Mouse (Mus musculus) lung, embryonic 16.5 days (tissue): Measurements from ENCODE around the gene E2f2. TPM values are rescaled to one million over a fixed set of nuclear protein-coding genes. Genes with fewer than 3 reads are reported as not detected.
A peak's percentile ranks its signal among the peaks of the same experiment; 100 is the strongest.

Experiments used
- ATAC-seq: fragments of 200-750 bp; cut with Nextera tagmentation; 2 replicates; pipeline ENCODE4 v1.8.0; 2017; ENCODE audit warnings: low read depth, mild to moderate bottlenecking, moderate library complexity
- H3K27ac ChIP-seq: fragments of 300-500 bp; sonication (generic); 2 replicates; pipeline ENCODE4 v1.5.1; 2014; ENCODE audit warnings: mild to moderate bottlenecking, control low read depth, low read length
- H3K27me3 ChIP-seq: fragments of 300-500 bp; sonication (generic); 2 replicates; pipeline ENCODE4 v1.6.1; 2014; ENCODE audit warnings: low read depth, low read length, mixed read lengths; ENCODE audit not compliant: control insufficient read depth, insufficient read depth
- H3K36me3 ChIP-seq: fragments of 300-500 bp; sonication (generic); 2 replicates; pipeline ENCODE4 v1.6.1; 2014; ENCODE audit warnings: low read length; ENCODE audit not compliant: control insufficient read depth, insufficient read depth
- H3K4me1 ChIP-seq: fragments of 300-500 bp; sonication (generic); replicated peaks from 2 replicates; pipeline ENCODE4 v1.6.1; 2014; ENCODE audit warnings: low read length, mixed read lengths; ENCODE audit not compliant: control insufficient read depth, insufficient read depth
- H3K4me2 ChIP-seq: fragments of 300-500 bp; sonication (generic); 2 replicates; pipeline ENCODE4 v1.6.1; 2014; ENCODE audit warnings: low read depth, low read length, control low read depth
- H3K4me3 ChIP-seq: fragments of 300-500 bp; sonication (generic); 2 replicates; pipeline ENCODE4 v1.5.1; 2014; ENCODE audit warnings: mild to moderate bottlenecking, low read length, control low read depth
- H3K9ac ChIP-seq: fragments of 300-500 bp; sonication (generic); 2 replicates; pipeline ENCODE4 v1.6.1; 2014; ENCODE audit warnings: low read length, control low read depth
- H3K9me3 ChIP-seq: fragments of 300-500 bp; sonication (generic); 2 replicates; pipeline ENCODE4 v1.6.1; 2016; ENCODE audit warnings: low read length; ENCODE audit not compliant: control insufficient read depth
- WGBS: fragments of 180-500 bp; shearing (Covaris S2); extraction: QIAGEN DNeasy Blood & Tissue Kit; methylation state at CpG from one replicate; pipeline ENCODE4 v1.1.7; 2014; 5-methylcytosine and 5-hydroxymethylcytosine counted together
- polyA plus RNA-seq: library from polyadenylated mRNA; unstranded; fragments of >200 nt; fragmentation: Nextera tagmentation; extraction: Ambion mirVana; gene quantifications from 2 replicates; pipeline ENCODE4 v1.2.1, GENCODE M21; 2015

The E2f2 gene
- polyA plus RNA-seq, 1 experiment from 2014 or later: 18.4 TPM

GRCm38 (mm10) chr4:136144126-136144926 lies 27.9 kb upstream of the E2f2 start:
- Histone ChIP-seq H3K4me3 (peak overlapping the region; percentile 72), H3K4me2 (peak overlapping the region; percentile 67), H3K27me3 (no peaks in the 10 kb centered on the region), H3K36me3 (no peaks in the 10 kb centered on the region), H3K9ac (peak overlapping the region; percentile 94), H3K4me1 (peaks cover 65% of the 10 kb centered on the region), H3K27ac (peak overlapping the region; percentile 100), H3K9me3 (no peaks in the 10 kb centered on the region)
- ATAC-seq: peak; percentile 5; the same call in 1 of the 2 replicates
- under 1% methylated on average over 49 of the region's 50 CpGs for WGBS

- H3K4me2 ChIP-seq: peak overlapping the region; percentile 67
- H3K9ac ChIP-seq: peak overlapping the region; percentile 94
- no peaks in the 10 kb centered on the region for H3K36me3 ChIP-seq
- ATAC-seq: no peak
- H3K27me3 ChIP-seq: no peaks in the 10 kb centered on the region
- peak overlapping the region; percentile 100 for H3K27ac ChIP-seq
- peak overlapping the region; percentile 72 for H3K4me3 ChIP-seq
- no peaks in the 10 kb centered on the region for H3K9me3 ChIP-seq
- 0% methylated on average over 11 of the region's 11 CpGs for WGBS
- H3K4me1 ChIP-seq: peaks cover 59% of the 10 kb centered on the region
Observed at GRCm38 (mm10) chr4:136144927-136145292, 27.3 kb upstream of the E2f2 start.

- WGBS: 5% methylated on average over 11 of the region's 11 CpGs
Observed at GRCm38 (mm10) chr4:136145362-136145885, 26.8 kb upstream of the E2f2 start.

GRCm38 (mm10) chr4:136145991-136146711 lies 26.0 kb upstream of the E2f2 start:
- WGBS: 20% methylated on average over 7 of the region's 7 CpGs
- no peak for ATAC-seq
- peak overlapping the region; percentile 94 for H3K9ac ChIP-seq
- peak overlapping the region; percentile 67 for H3K4me2 ChIP-seq
- H3K36me3 ChIP-seq: no peaks in the 10 kb centered on the region
- H3K27ac ChIP-seq: peak overlapping the region; percentile 100
- peaks cover 56% of the 10 kb centered on the region for H3K4me1 ChIP-seq
- H3K9me3 ChIP-seq: no peaks in the 10 kb centered on the region
- peak overlapping the region; percentile 72 for H3K4me3 ChIP-seq
- no peaks in the 10 kb centered on the region for H3K27me3 ChIP-seq

More at GRCm38 (mm10) chr4:136145362-136145885, 26.8 kb upstream of the E2f2 start:
- H3K36me3 ChIP-seq: no peaks in the 10 kb centered on the region
- H3K4me2 ChIP-seq: peak overlapping the region; percentile 67
- peak overlapping the region; percentile 94 for H3K9ac ChIP-seq
- H3K4me3 ChIP-seq: peak overlapping the region; percentile 72
- peak overlapping the region; percentile 100 for H3K27ac ChIP-seq
- H3K27me3 ChIP-seq: no peaks in the 10 kb centered on the region
- H3K9me3 ChIP-seq: no peaks in the 10 kb centered on the region
- H3K4me1 ChIP-seq: peaks cover 59% of the 10 kb centered on the region
- ATAC-seq: no peak

GRCm38 (mm10) chr4:136146712-136147154 lies 25.5 kb upstream of the E2f2 start:
- no peak for ATAC-seq
- WGBS: 20% methylated on average over 6 of the region's 6 CpGs
- no peaks in the 10 kb centered on the region for H3K9me3 ChIP-seq
- peak overlapping the region; percentile 72 for H3K4me3 ChIP-seq
- H3K36me3 ChIP-seq: no peaks in the 10 kb centered on the region
- no peaks in the 10 kb centered on the region for H3K27me3 ChIP-seq
- peak overlapping the region; percentile 100 for H3K27ac ChIP-seq
- H3K4me1 ChIP-seq: peaks cover 50% of the 10 kb centered on the region
- H3K9ac ChIP-seq: peak overlapping the region; percentile 94
- H3K4me2 ChIP-seq: peak overlapping the region; percentile 67

- Histone ChIP-seq H3K9me3 (no peaks in the 10 kb centered on the region), H3K36me3 (no peaks in the 10 kb centered on the region), H3K27me3 (no peaks in the 10 kb centered on the region), H3K4me1 (peaks cover 44% of the 10 kb centered on the region), H3K27ac (peak overlapping the region; percentile 100), H3K9ac (peak overlapping the region; percentile 94), H3K4me2 (peak overlapping the region; percentile 67), H3K4me3 (peak overlapping the region; percentile 41)
- WGBS: under 1% methylated on average over 35 of the region's 48 CpGs
- peak; percentile 76 for ATAC-seq
Observed at GRCm38 (mm10) chr4:136147436-136148135, 24.6 kb upstream of the E2f2 start.

- Histone ChIP-seq H3K4me3 (peak overlapping the region; percentile 23), H3K36me3 (no peaks in the 10 kb centered on the region), H3K27ac (peak overlapping the region; percentile 100), H3K27me3 (no peaks in the 10 kb centered on the region), H3K4me2 (peak overlapping the region; percentile 67), H3K4me1 (peaks cover 36% of the 10 kb centered on the region), H3K9ac (peak overlapping the region; percentile 57), H3K9me3 (no peaks in the 10 kb centered on the region)
- WGBS: 3% methylated on average over 30 of the region's 31 CpGs
- ATAC-seq: peak; percentile 28
Observed at GRCm38 (mm10) chr4:136148342-136149044, 23.7 kb upstream of the E2f2 start.

GRCm38 (mm10) chr4:136149045-136149379 lies 23.2 kb upstream of the E2f2 start:
- Histone ChIP-seq H3K27ac (peak overlapping the region; percentile 100), H3K9me3 (no peaks in the 10 kb centered on the region), H3K4me2 (no peak overlapping the region), H3K36me3 (no peaks in the 10 kb centered on the region), H3K9ac (no peak overlapping the region), H3K27me3 (no peaks in the 10 kb centered on the region), H3K4me3 (no peak overlapping the region), H3K4me1 (peaks cover 36% of the 10 kb centered on the region)
- no peak for ATAC-seq
- WGBS: 87% methylated on average over 2 of the region's 2 CpGs
